Mouse (Mus musculus): ENCODE data around the gene Tiam2. TPM values are rescaled to one million over a fixed set of nuclear protein-coding genes. Genes with fewer than 3 reads are reported as not detected.

Gene Tiam2
- polyA plus RNA-seq, 1 experiment from 2014 or later = 2.8 TPM

- H3K27me3 ChIP-seq (replicated peaks; ENCODE audit: control insufficient read depth, insufficient read depth, low read length) = no peaks in the 10 kb centered on the region
- no peak overlapping the region for H3K9ac ChIP-seq (ENCODE audit: low read depth, low read length)
- DNase-seq (ENCODE audit: low spot score) = no peak
- no peak overlapping the region for H3K4me2 ChIP-seq
- H3K36me3 ChIP-seq (ENCODE audit: control insufficient read depth, insufficient read depth, low read length) = no peaks in the 10 kb centered on the region
- ATAC-seq (replicated peaks; ENCODE audit: low FRiP score) = no peak
- no peak overlapping the region for H3K4me3 ChIP-seq (ENCODE audit: low read depth, low read length)
- 89% methylated on average over 2 of the region's 2 CpGs for WGBS
- H3K4me1 ChIP-seq (replicated peaks; ENCODE audit: control insufficient read depth, insufficient read depth, low read length) = no peaks in the 10 kb centered on the region
- H3K27ac ChIP-seq (ENCODE audit: low read depth, low read length) = no peak overlapping the region
- no peaks in the 10 kb centered on the region for H3K9me3 ChIP-seq (ENCODE audit: control insufficient read depth, low read length)
These were observed 67.6 kb downstream of the Tiam2 start for GRCm38 (mm10) chr17:3393981-3394380.

GRCm38 (mm10) chr17:3394985-3395384 lies 68.6 kb downstream of the Tiam2 start:
- ATAC-seq (replicated peaks; ENCODE audit: low FRiP score) (no peak), DNase-seq (ENCODE audit: low spot score) (no peak)
- H3K4me2 ChIP-seq = no peak overlapping the region
- no peak overlapping the region for H3K4me3 ChIP-seq (ENCODE audit: low read depth, low read length)
- no peaks in the 10 kb centered on the region for H3K9me3 ChIP-seq (ENCODE audit: control insufficient read depth, low read length)
- H3K27me3 ChIP-seq (replicated peaks; ENCODE audit: control insufficient read depth, insufficient read depth, low read length) = no peaks in the 10 kb centered on the region
- H3K36me3 ChIP-seq (ENCODE audit: control insufficient read depth, insufficient read depth, low read length) = no peaks in the 10 kb centered on the region
- H3K4me1 ChIP-seq (replicated peaks; ENCODE audit: control insufficient read depth, insufficient read depth, low read length) = no peaks in the 10 kb centered on the region
- WGBS = 81% methylated on average over 2 of the region's 2 CpGs
- no peak overlapping the region for H3K27ac ChIP-seq (ENCODE audit: low read depth, low read length)
- H3K9ac ChIP-seq (ENCODE audit: low read depth, low read length) = no peak overlapping the region

GRCm38 (mm10) chr17:3396881-3397281 lies 70.5 kb downstream of the Tiam2 start:
- WGBS = 73% methylated on average over 12 of the region's 12 CpGs

GRCm38 (mm10) chr17:3397836-3398235 lies 71.5 kb downstream of the Tiam2 start:
- Histone ChIP-seq H3K4me3 (ENCODE audit: low read depth, low read length) (no peak overlapping the region), H3K4me1 (replicated peaks; ENCODE audit: control insufficient read depth, insufficient read depth, low read length) (no peaks in the 10 kb centered on the region), H3K27ac (ENCODE audit: low read depth, low read length) (no peak overlapping the region), H3K27me3 (replicated peaks; ENCODE audit: control insufficient read depth, insufficient read depth, low read length) (no peaks in the 10 kb centered on the region), H3K4me2 (no peak overlapping the region), H3K9ac (ENCODE audit: low read depth, low read length) (no peak overlapping the region), H3K9me3 (ENCODE audit: control insufficient read depth, low read length) (no peaks in the 10 kb centered on the region), H3K36me3 (ENCODE audit: control insufficient read depth, insufficient read depth, low read length) (no peaks in the 10 kb centered on the region)
- DNase-seq (ENCODE audit: low spot score) (no peak), ATAC-seq (replicated peaks; ENCODE audit: low FRiP score) (no peak)
- 77% methylated on average over 5 of the region's 5 CpGs for WGBS

More at GRCm38 (mm10) chr17:3396881-3397281, 70.5 kb downstream of the Tiam2 start:
- Histone ChIP-seq H3K9me3 (ENCODE audit: control insufficient read depth, low read length) (no peaks in the 10 kb centered on the region), H3K9ac (ENCODE audit: low read depth, low read length) (no peak overlapping the region), H3K4me3 (ENCODE audit: low read depth, low read length) (no peak overlapping the region), H3K4me2 (no peak overlapping the region), H3K27ac (ENCODE audit: low read depth, low read length) (no peak overlapping the region), H3K36me3 (ENCODE audit: control insufficient read depth, insufficient read depth, low read length) (no peaks in the 10 kb centered on the region), H3K27me3 (replicated peaks; ENCODE audit: control insufficient read depth, insufficient read depth, low read length) (no peaks in the 10 kb centered on the region), H3K4me1 (replicated peaks; ENCODE audit: control insufficient read depth, insufficient read depth, low read length) (no peaks in the 10 kb centered on the region)
- DNase-seq (ENCODE audit: low spot score) = no peak
- no peak for ATAC-seq (replicated peaks; ENCODE audit: low FRiP score)

- H3K4me1 ChIP-seq (replicated peaks; ENCODE audit: control insufficient read depth, insufficient read depth, low read length) = no peaks in the 10 kb centered on the region
- no peak overlapping the region for H3K4me3 ChIP-seq (ENCODE audit: low read depth, low read length)
- H3K4me2 ChIP-seq = no peak overlapping the region
- no peaks in the 10 kb centered on the region for H3K27me3 ChIP-seq (replicated peaks; ENCODE audit: control insufficient read depth, insufficient read depth, low read length)
- H3K27ac ChIP-seq (ENCODE audit: low read depth, low read length) = no peak overlapping the region
- H3K9me3 ChIP-seq (ENCODE audit: control insufficient read depth, low read length) = no peaks in the 10 kb centered on the region
- 73% methylated on average over 9 of the region's 9 CpGs for WGBS
- no peak overlapping the region for H3K9ac ChIP-seq (ENCODE audit: low read depth, low read length)
- no peak for DNase-seq (ENCODE audit: low spot score)
- no peaks in the 10 kb centered on the region for H3K36me3 ChIP-seq (ENCODE audit: control insufficient read depth, insufficient read depth, low read length)
- no peak for ATAC-seq (replicated peaks; ENCODE audit: low FRiP score)
These were observed 79.1 kb downstream of the Tiam2 start for GRCm38 (mm10) chr17:3405350-3406073.

GRCm38 (mm10) chr17:3407051-3407450 lies 80.7 kb downstream of the Tiam2 start:
- H3K4me2 ChIP-seq = no peak overlapping the region
- no peaks in the 10 kb centered on the region for H3K4me1 ChIP-seq (replicated peaks; ENCODE audit: control insufficient read depth, insufficient read depth, low read length)
- WGBS = 31% methylated on average over 1 of the region's 1 CpGs
- ATAC-seq (replicated peaks; ENCODE audit: low FRiP score) = no peak
- H3K27ac ChIP-seq (ENCODE audit: low read depth, low read length) = no peak overlapping the region
- no peak overlapping the region for H3K9ac ChIP-seq (ENCODE audit: low read depth, low read length)
- H3K27me3 ChIP-seq (replicated peaks; ENCODE audit: control insufficient read depth, insufficient read depth, low read length) = no peaks in the 10 kb centered on the region
- DNase-seq (ENCODE audit: low spot score) = no peak
- no peaks in the 10 kb centered on the region for H3K36me3 ChIP-seq (ENCODE audit: control insufficient read depth, insufficient read depth, low read length)
- no peak overlapping the region for H3K4me3 ChIP-seq (ENCODE audit: low read depth, low read length)
- H3K9me3 ChIP-seq (ENCODE audit: control insufficient read depth, low read length) = no peaks in the 10 kb centered on the region

- ATAC-seq (replicated peaks; ENCODE audit: low FRiP score) (no peak), DNase-seq (ENCODE audit: low spot score) (no peak)
- no peak overlapping the region for H3K27ac ChIP-seq (ENCODE audit: low read depth, low read length)
- H3K9me3 ChIP-seq (ENCODE audit: control insufficient read depth, low read length) = no peaks in the 10 kb centered on the region
- 75% methylated on average over 2 of the region's 2 CpGs for WGBS
- H3K9ac ChIP-seq (ENCODE audit: low read depth, low read length) = no peak overlapping the region
- no peaks in the 10 kb centered on the region for H3K36me3 ChIP-seq (ENCODE audit: control insufficient read depth, insufficient read depth, low read length)
- no peaks in the 10 kb centered on the region; the same call in 1 of the 2 replicates for H3K27me3 ChIP-seq (replicated peaks; ENCODE audit: control insufficient read depth, insufficient read depth, low read length)
- no peak overlapping the region for H3K4me3 ChIP-seq (ENCODE audit: low read depth, low read length)
- H3K4me1 ChIP-seq (replicated peaks; ENCODE audit: control insufficient read depth, insufficient read depth, low read length) = no peaks in the 10 kb centered on the region
- no peak overlapping the region for H3K4me2 ChIP-seq
These were observed 83.9 kb downstream of the Tiam2 start for GRCm38 (mm10) chr17:3410307-3410706.

GRCm38 (mm10) chr17:3412771-3413170 lies 86.4 kb downstream of the Tiam2 start:
- no peak overlapping the region for H3K27ac ChIP-seq (ENCODE audit: low read depth, low read length)
- no peak overlapping the region for H3K4me3 ChIP-seq (ENCODE audit: low read depth, low read length)
- no peaks in the 10 kb centered on the region for H3K4me1 ChIP-seq (replicated peaks; ENCODE audit: control insufficient read depth, insufficient read depth, low read length)
- no peak overlapping the region for H3K9ac ChIP-seq (ENCODE audit: low read depth, low read length)
- ATAC-seq (replicated peaks; ENCODE audit: low FRiP score) (no peak), DNase-seq (ENCODE audit: low spot score) (no peak)
- WGBS = 84% methylated on average over 4 of the region's 4 CpGs
- H3K9me3 ChIP-seq (ENCODE audit: control insufficient read depth, low read length) = no peaks in the 10 kb centered on the region
- H3K27me3 ChIP-seq (replicated peaks; ENCODE audit: control insufficient read depth, insufficient read depth, low read length) = no peaks in the 10 kb centered on the region; the same call in 1 of the 2 replicates
- no peaks in the 10 kb centered on the region for H3K36me3 ChIP-seq (ENCODE audit: control insufficient read depth, insufficient read depth, low read length)
- no peak overlapping the region for H3K4me2 ChIP-seq

- H3K4me3 ChIP-seq (ENCODE audit: low read depth, low read length) = no peak overlapping the region
These were observed 89.2 kb downstream of the Tiam2 start for GRCm38 (mm10) chr17:3415580-3415979.

More at GRCm38 (mm10) chr17:3415580-3415979, 89.2 kb downstream of the Tiam2 start:
- H3K36me3 ChIP-seq (ENCODE audit: control insufficient read depth, insufficient read depth, low read length) = no peaks in the 10 kb centered on the region
- no peak overlapping the region for H3K4me2 ChIP-seq
- H3K4me1 ChIP-seq (replicated peaks; ENCODE audit: control insufficient read depth, insufficient read depth, low read length) = no peaks in the 10 kb centered on the region
- no peak overlapping the region for H3K27ac ChIP-seq (ENCODE audit: low read depth, low read length)
- no peak overlapping the region for H3K9ac ChIP-seq (ENCODE audit: low read depth, low read length)
- H3K9me3 ChIP-seq (ENCODE audit: control insufficient read depth, low read length) = no peaks in the 10 kb centered on the region
- no peak for ATAC-seq (replicated peaks; ENCODE audit: low FRiP score)
- no peaks in the 10 kb centered on the region; the same call in 1 of the 2 replicates for H3K27me3 ChIP-seq (replicated peaks; ENCODE audit: control insufficient read depth, insufficient read depth, low read length)
- DNase-seq (ENCODE audit: low spot score) = no peak
- 84% methylated on average over 3 of the region's 3 CpGs for WGBS

Measured in liver, embryonic 11.5 days (tissue).